Mouse (Mus musculus) forelimb bud, embryonic 11.5 days (tissue): Measurements from ENCODE around the gene Foxp1.

Experiments used
- DNase-seq: peaks from one replicate; pipeline ENCODE4 v3.0.0-alpha.2; 2012; ENCODE audit warnings: low read depth, low spot score

Gene Foxp1

GRCm38 (mm10) chr6:99057113-99057553 lies 465.4 kb downstream of the Foxp1 start:
- no peak for DNase-seq

- no peak for DNase-seq
These were observed 466.1 kb downstream of the Foxp1 start for GRCm38 (mm10) chr6:99056379-99056778.

- DNase-seq: no peak
These were observed 468.5 kb downstream of the Foxp1 start for GRCm38 (mm10) chr6:99053998-99054397.

DNA sequence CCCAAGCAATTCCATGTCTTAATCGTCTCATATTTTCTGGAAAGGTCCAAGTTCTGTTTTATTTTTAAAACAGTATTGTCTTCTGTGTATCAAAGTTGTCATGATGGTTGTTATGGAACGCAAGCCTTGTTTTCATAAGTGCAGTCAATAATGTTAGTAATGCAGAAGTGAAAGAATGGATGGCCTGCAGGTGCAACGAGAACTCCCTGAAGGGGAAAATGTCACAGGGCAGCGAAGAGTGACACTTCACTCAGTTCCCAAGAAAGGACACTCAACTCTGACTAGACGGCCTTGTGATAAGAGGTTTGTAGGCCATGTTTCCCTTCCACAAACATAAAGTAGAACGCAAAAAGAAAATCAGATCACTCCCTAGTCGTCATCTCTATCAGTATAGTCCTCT lies 469.4 kb downstream of the Foxp1 start:
- no peak for DNase-seq

- no peak for DNase-seq
These were observed 470.8 kb downstream of the Foxp1 start for GRCm38 (mm10) chr6:99051724-99052123.

GRCm38 (mm10) chr6:99050288-99051006 lies 472.1 kb downstream of the Foxp1 start:
- no peak for DNase-seq

DNA sequence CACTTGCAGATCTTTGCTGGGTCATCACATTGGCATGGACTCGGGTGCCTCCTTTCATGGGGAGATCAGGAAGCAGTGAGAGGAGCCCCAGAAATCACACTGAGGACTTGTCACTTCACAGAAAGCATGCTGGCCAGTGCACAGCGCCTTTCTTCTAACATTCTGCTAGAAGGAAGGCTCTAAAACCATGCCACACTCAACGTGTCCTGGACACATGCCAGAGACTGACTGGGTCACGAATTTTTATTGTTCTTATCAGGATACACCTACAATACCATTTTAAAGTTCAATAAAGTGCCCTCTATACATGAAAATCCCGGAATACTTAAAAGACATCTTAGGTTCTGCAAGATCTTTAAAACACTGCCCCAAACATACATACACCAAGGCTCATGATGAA lies 475.2 kb downstream of the Foxp1 start:
- DNase-seq: no peak

DNA sequence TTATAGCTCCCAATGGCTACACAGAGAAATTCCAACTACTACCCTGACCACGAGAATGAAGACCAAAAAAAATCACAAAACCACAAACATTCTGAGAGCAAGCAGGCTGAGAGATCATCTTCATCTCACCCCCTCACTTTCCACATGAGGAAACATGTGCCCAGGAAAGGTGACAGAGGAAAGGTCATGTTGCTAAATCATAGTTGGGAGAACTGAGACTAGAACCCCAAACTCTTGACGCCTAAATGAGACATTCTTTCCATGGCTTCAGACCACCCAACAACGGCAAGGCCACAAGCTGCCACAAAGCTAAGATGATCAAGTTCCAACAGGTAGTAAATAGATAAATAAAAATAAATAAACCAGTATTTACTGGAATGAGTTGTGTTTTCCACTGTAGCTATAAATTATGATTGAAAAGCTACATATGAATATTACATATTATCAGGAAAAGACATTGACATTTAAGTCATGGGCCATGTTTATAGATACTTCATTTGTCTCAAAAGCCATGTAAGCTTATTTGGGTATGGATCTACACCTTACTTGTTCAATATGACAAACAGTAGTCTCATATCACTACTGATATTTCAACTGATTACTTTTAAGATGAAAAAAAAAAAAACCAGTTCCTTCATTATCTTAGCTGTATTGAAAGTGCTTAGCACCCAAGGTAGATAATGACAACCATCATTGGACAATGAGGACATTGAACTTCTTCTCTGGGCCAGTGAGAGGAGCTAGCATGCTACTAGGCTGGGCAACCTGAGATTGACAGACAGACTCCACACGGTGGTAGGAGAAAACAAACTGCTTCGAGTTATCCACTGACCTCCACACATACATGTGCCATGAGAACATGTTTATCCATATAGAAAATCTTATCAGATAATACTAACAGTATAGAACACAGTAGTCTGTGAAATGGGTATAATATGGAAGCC lies 476.4 kb downstream of the Foxp1 start:
- DNase-seq: no peak

DNA sequence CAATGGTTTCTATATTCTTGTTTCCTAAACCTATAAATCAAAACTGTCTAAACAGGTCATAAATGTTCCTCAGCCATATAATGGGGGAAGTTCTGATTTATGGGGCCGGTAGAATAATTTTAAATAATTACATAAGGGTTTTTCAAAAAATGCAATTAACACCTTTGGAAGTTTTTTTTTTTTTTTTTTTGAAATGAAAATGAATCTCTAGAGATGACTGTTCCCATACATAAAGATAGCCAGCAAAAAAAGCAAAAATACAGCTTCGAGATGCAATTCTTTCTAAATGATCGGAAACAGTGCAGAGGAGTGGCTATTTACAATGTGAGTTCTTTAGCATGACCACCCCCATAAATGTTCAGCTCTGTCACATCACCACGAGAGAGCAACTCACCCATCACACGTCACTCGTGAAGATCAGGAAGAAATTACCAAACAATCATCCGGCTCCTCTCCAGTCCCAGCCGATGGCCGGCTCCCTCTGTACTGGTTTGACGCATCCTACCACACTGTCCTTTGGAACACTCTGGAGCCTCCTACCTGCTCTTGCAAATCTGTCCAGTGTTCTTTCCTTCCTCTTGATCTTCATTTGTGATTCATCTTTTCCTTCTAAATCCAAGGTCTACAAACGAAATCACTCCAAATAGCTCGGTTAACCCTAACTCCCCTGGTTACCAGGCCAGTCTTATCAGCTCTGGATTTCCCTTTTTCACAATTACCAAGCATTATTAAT lies 478.4 kb downstream of the Foxp1 start:
- DNase-seq: no peak

- DNase-seq: no peak
These were observed 479.3 kb downstream of the Foxp1 start for GRCm38 (mm10) chr6:99043226-99043625.

GRCm38 (mm10) chr6:99042175-99042954 lies 480.2 kb downstream of the Foxp1 start:
- no peak for DNase-seq

- DNase-seq: no peak
These were observed 483.5 kb downstream of the Foxp1 start for GRCm38 (mm10) chr6:99038977-99039376.

DNA sequence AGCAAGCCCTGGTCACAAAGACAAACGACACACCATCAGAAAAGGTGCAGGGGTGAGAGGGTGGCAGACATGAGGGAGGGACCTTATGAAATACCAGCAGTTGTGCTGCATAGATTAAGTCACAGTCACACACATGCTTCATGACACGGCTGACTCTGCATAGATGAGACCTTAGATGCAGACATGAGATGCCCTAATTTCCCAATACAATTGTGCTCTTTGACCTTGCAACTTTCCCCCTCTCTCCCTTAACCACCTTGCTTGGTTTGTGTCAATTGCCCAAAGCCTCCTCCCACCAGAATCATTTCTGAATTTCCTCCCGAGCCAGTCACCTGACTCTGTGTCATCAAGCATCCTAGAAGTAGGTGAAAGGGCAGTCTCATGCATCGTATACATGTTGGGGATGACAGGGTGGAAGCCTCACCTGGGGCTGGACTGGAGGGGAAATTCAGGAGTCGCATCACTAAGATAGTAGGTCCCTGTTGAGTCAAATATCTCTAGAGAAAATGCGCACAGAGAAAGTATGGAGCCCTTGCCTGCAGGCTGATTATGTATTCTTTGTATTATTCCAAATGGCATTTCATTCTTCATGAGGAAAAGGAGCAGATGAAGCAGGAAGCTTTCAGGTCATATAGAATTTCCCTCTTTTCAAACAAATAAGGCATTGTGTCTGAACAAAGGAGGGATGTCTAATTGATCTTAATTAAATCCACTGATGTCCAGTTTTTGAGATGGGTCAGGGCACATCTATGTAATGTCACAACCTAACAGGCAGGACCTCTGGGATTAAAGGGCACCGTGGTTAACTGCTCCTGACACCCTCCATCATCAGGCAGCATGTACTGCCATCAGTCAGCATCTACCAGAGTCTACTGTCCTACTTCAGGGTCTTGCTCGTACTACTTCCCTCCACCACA lies 486.8 kb downstream of the Foxp1 start:
- DNase-seq: no peak

DNA sequence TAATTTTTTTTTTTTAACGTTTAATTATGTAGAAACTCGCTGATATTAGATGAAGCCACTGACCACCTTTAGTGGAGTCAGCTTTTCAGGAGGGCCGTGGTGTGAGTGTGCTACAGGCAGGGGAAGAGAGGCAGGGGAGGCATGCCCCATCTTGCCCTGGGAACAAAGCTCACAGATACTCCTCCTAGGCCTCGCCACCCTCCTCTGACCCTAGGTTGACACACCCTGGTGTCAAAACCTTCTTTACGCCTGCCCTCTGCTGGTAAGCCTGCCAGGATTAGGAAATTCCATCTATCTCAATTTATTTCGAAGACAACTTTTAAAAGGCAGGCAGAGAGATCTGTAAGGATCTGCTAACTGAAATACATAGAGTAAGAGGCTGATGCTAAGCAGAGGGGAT lies 489.5 kb downstream of the Foxp1 start:
- no peak for DNase-seq

- DNase-seq: no peak
These were observed 491.1 kb downstream of the Foxp1 start for GRCm38 (mm10) chr6:99031321-99031903.

GRCm38 (mm10) chr6:99030251-99030650 lies 492.3 kb downstream of the Foxp1 start:
- DNase-seq: no peak

DNA sequence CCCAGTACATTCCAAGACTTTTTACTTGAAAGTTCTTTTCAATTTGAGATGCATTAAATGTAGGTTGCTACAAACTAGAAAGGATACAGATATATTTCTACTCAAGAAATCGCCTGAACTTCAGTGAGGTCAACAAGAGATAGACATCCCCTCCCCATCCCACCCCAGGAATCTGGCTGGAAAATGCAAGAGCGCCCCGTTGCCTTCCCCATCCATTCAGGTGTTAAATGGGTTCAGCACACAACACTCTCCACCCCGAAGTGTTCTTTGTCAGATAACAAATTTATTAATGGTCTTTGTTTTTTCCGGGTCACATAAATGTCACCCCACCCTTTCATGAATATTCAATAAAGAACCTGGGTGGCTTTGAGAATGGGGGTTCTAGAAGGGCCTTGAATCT lies 493.1 kb downstream of the Foxp1 start:
- no peak for DNase-seq

- DNase-seq: no peak
These were observed 493.6 kb downstream of the Foxp1 start for GRCm38 (mm10) chr6:99028989-99029305.

DNA sequence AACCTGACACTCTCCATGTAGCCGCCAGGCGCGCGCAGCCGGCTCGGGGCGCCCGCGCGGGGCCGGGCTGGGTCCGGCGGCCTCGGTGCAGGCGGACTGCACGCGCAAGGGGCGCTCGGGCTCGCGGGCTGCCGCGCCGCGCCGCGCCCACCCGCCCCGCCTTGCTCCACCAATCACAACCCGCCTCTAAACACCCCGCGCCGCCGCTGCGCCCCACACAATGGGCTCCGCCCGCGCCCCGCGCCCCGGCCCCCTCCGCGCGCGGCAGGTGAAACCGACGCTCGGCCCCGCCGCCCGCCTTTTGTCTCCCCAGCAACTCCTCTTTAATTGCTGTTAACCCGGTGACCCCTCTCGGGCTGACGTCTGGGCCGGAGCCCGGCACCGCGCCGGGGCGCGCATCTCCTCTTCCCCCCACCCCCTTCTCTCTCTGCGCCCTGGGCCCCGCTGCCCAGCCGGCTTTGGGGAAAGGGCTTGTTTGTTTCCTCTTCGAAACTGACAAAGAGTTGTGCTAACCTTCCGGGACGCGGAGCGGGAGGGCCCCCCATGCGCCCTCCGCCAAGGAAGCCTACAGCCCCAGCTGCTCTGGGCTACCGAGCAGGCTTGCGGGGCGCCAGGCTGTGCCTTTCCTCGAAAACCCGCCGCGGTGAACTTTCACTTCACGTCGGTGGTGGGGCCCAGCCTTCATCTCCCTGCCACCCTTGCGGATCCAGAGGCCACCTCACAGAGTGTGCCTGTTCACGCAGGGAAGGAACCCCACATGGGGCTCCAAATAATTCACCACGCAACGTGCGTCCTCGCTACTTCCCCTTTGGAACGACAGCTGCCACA lies 494.1 kb downstream of the Foxp1 start:
- DNase-seq: no peak
